Mouse (Mus musculus) brain, embryonic 18.5 days (tissue): ENCODE measurements around the gene Lin52.
A peak's percentile ranks its signal among the peaks of the same experiment; 100 is the strongest.

Experiments
- DNase-seq: peaks from one replicate; pipeline ENCODE4 v3.0.0-alpha.2; 2012; ENCODE audit warnings: low read depth, low spot score

Lin52 gene

GRCm38 (mm10) chr12:84468701-84469100 lies 17.5 kb downstream of the Lin52 start:
- DNase-seq: peak; percentile 40

GRCm38 (mm10) chr12:84478937-84479336 lies 27.7 kb downstream of the Lin52 start:
- no peak for DNase-seq

GRCm38 (mm10) chr12:84481251-84481650 lies 30.0 kb downstream of the Lin52 start:
- DNase-seq: no peak

GRCm38 (mm10) chr12:84482778-84483585 lies 31.8 kb downstream of the Lin52 start:
- DNase-seq: no peak

- DNase-seq: no peak
Observed at GRCm38 (mm10) chr12:84487324-84488056, 36.3 kb downstream of the Lin52 start.

GRCm38 (mm10) chr12:84496795-84497194 lies 45.6 kb downstream of the Lin52 start:
- DNase-seq: no peak

- DNase-seq: no peak
Observed at GRCm38 (mm10) chr12:84500528-84501263, 49.5 kb downstream of the Lin52 start.

- DNase-seq: no peak
Observed at GRCm38 (mm10) chr12:84501278-84501677, 50.1 kb downstream of the Lin52 start.

- no peak for DNase-seq
Observed at GRCm38 (mm10) chr12:84506856-84507255, 55.6 kb downstream of the Lin52 start.

- no peak for DNase-seq
Observed at GRCm38 (mm10) chr12:84512016-84512415, 60.8 kb downstream of the Lin52 start.

GRCm38 (mm10) chr12:84515486-84515885 lies 64.3 kb downstream of the Lin52 start:
- DNase-seq: no peak

GRCm38 (mm10) chr12:84516642-84517041 lies 65.4 kb downstream of the Lin52 start:
- DNase-seq: no peak

- DNase-seq: no peak
Observed at GRCm38 (mm10) chr12:84518018-84518417, 66.8 kb downstream of the Lin52 start.

GRCm38 (mm10) chr12:84523728-84524127 lies 72.5 kb downstream of the Lin52 start:
- no peak for DNase-seq

GRCm38 (mm10) chr12:84524147-84525050 lies 73.2 kb downstream of the Lin52 start:
- DNase-seq: no peak

GRCm38 (mm10) chr12:84525422-84525821 lies 74.2 kb downstream of the Lin52 start:
- no peak for DNase-seq

GRCm38 (mm10) chr12:84530426-84530825 lies 79.2 kb downstream of the Lin52 start:
- no peak for DNase-seq

- DNase-seq: peak; percentile 45
Observed at GRCm38 (mm10) chr12:84531906-84532829, 80.9 kb downstream of the Lin52 start.

GRCm38 (mm10) chr12:84532830-84533199 lies 81.6 kb downstream of the Lin52 start:
- no peak for DNase-seq
